Mouse (Mus musculus): ENCODE results near the gene Paip2b. TPM values are rescaled to one million over a fixed set of nuclear protein-coding genes. Genes with fewer than 3 reads are reported as not detected.
"Not testable (repeated sequence)": the region's sequence is repeated elsewhere in the genome, so short reads cannot be mapped to it uniquely, and the experiment has no call there.

The Paip2b gene
- polyA plus RNA-seq, 1 experiment from 2014 or later = 19.4 TPM

DNA sequence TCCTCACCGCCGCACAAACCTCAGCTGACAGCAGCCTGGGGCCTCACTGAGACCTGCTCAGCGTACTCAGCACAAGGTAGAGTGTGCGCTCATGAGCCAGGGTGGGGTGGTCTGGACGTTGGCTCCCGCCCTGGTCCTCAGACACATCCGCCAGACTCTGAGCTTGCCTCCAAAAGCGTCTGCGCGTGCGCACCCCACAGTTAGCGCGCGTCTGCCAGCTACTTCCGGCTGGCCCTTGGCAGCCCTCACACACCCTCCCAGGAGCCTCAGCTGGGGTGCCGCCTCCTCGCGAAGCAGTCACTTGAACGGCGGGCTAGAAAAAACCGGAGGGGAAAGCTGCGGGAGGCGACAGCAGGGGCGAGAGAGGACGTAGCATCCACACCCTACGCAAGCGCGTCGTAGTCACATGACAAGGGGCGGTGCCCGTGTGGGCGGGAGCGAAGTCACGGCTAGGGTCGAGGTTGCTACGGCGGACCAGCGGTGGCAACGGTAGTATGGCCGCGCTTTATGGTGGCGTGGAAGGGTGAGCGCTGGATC is 36.7 kb downstream of the Paip2b start, which contains the start of gene Nagk:
TSS of gene Nagk (plus strand) at position 223 of the 537 bp plus-strand sequence.
- peak; percentile 93 for DNase-seq (ENCODE audit: low spot score)
- Histone ChIP-seq H3K9me3 (no peaks in the 10 kb centered on the region), H3K4me3 (peak within 1 kb of the TSS; percentile 84), H3K27me3 (replicated peaks; ENCODE audit: low read depth, poor library complexity, severe bottlenecking) (peaks cover 7% of the 10 kb centered on the region; the same call in 1 of the 2 replicates), H3K36me3 (replicated peaks) (peaks cover 5% of the 10 kb centered on the region; the same call in 1 of the 2 replicates), H3K27ac (replicated peaks) (peak within 1 kb of the TSS; percentile 94), H3K4me1 (peaks cover 16% of the 10 kb centered on the region)
- under 1% methylated on average over 43 of the region's 43 CpGs for WGBS

DNA sequence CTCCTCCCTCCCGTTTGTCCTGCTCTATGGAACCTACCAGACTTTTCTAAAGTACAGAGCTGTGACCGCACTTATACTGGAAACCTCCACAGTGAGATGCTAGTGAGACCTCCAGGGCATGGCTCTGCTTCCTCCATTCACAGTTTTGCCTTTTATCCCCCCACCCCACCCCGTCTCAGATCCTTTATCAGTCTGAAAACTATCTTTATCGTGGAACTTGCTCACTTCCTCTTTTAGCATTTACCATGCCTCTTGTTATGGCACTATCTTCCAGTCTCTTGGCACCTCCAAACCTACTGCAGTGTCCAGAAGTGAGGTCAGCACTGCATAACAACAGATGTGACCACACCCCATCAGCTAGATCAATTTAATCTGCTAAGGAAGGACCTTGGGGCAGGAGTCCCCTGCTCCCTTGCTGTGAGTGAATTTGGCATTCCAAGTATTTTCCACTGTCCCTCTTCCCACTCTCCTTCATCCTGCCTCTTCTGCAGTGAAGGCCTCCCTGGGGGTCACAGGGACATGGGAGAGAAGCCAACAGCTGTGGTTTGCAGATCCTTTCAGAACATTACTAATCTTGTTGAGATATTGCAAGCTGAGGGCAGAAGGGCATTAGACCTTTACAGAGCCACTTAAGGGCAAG is 40.2 kb downstream of the Paip2b start:
- Histone ChIP-seq H3K4me1 (peaks cover 20% of the 10 kb centered on the region), H3K9me3 (no peaks in the 10 kb centered on the region), H3K4me3 (no peak overlapping the region), H3K36me3 (replicated peaks) (no peaks in the 10 kb centered on the region), H3K27me3 (replicated peaks; ENCODE audit: low read depth, poor library complexity, severe bottlenecking) (peaks cover 7% of the 10 kb centered on the region; the same call in 1 of the 2 replicates), H3K27ac (replicated peaks) (no peak overlapping the region)
- no peak for DNase-seq (ENCODE audit: low spot score)
- WGBS = 70% methylated on average over 4 of the region's 4 CpGs

DNA sequence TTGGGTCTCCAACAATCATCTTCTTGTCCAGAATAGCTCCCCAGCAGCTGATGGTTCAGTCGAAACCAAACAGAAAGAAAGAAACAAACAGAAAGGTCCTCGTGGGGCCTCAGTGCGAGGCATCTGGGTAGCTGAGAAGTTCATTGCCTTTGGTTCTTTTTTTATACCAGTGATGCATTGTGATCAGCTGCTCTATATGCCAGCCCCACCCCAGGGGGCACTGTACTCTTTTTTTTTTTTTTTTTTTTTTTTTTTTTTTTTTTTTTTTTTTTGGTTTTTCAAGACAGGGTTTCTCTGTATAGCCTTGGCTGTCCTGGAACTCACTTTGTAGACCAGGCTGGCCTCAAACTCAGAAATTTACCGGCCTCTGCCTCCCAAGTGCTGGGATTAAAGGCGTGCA is 41.0 kb downstream of the Paip2b start:
- H3K4me3 ChIP-seq; H3K9me3 ChIP-seq; H3K27ac ChIP-seq (replicated peaks); H3K36me3 ChIP-seq (replicated peaks); H3K27me3 ChIP-seq (replicated peaks; ENCODE audit: low read depth, poor library complexity, severe bottlenecking); DNase-seq (ENCODE audit: low spot score): not testable (repeated sequence)
- 90% methylated on average over 5 of the region's 5 CpGs for WGBS
- H3K4me1 ChIP-seq = peaks cover 16% of the 10 kb centered on the region

DNA sequence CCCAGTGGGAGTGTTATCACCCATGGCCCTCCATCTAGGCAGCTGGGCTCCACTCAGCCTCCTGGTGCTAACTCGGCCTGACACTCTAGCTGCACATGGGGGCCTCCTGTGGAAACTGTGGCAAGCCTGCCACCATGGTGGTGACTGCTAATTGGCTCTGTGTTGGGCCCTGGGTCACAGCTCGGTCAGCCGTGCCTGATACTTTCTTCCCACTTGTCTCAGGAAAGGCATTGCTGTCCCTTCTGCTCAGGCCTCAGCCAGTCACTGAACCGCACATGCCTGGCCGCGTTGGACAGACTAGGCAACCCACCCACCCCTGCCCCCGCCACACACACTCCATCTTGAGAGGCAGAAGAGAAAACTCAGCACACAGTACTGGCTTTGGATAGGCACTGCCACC is 43.0 kb downstream of the Paip2b start:
- Histone ChIP-seq H3K9me3 (no peaks in the 10 kb centered on the region), H3K27me3 (replicated peaks; ENCODE audit: low read depth, poor library complexity, severe bottlenecking) (peaks cover 7% of the 10 kb centered on the region; the same call in 1 of the 2 replicates), H3K4me1 (peaks cover 5% of the 10 kb centered on the region), H3K27ac (replicated peaks) (no peak overlapping the region; the same call in 1 of the 2 replicates), H3K36me3 (replicated peaks) (no peaks in the 10 kb centered on the region), H3K4me3 (no peak overlapping the region)
- DNase-seq (ENCODE audit: low spot score) = peak; percentile 38
- 68% methylated on average over 7 of the region's 7 CpGs for WGBS

DNA sequence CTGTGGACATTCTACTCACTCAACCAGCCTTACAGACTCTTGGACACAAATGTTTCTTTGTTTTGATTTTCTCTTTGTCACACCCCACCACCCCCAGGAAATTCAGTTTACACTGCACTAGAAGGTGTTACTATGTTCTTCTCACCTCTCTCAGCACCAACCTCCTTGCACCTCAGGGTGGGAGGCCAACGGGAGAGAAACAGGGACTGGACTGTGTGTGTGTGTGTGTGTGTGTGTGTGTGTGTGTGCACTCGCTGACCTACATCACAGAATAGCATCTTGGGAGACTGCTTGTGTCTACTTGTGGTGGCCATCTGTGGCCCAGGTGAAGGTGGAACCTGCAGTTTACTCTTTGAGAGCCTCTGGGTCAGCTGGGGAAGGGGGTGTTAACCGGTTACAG is 45.1 kb downstream of the Paip2b start:
- 79% methylated on average over 3 of the region's 3 CpGs for WGBS
- no peak for DNase-seq (ENCODE audit: low spot score)

DNA sequence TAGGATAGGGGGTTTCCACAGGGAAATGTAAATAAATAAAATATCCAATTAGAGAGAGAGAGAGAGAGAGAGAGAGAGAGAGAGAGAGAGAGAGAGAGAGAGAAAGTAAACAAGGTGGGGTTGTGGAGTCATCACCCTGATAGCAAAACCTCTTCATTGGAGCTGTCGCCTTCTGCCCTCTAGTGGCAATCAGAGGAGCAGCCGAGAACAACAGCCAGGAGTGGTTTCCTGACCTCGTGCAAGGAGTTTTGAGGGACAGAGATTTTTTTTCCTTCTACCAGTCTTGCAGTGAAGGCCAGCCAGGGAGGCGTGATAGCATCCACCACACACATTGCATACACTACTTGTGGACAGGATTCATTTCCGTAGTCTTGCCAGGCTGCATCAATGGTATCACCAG is 52.5 kb downstream of the Paip2b start:
- Histone ChIP-seq H3K27me3 (replicated peaks; ENCODE audit: low read depth, poor library complexity, severe bottlenecking) (no peaks in the 10 kb centered on the region), H3K4me3 (no peak overlapping the region), H3K36me3 (replicated peaks) (no peaks in the 10 kb centered on the region), H3K4me1 (peaks cover 18% of the 10 kb centered on the region), H3K9me3 (no peaks in the 10 kb centered on the region), H3K27ac (replicated peaks) (no peak overlapping the region)
- 3% methylated on average over 5 of the region's 5 CpGs for WGBS
- DNase-seq (ENCODE audit: low spot score) = peak; percentile 63

More for the DNA sequence above, 45.1 kb downstream of the Paip2b start:
- peaks cover 5% of the 10 kb centered on the region for H3K4me1 ChIP-seq
- H3K36me3 ChIP-seq (replicated peaks) = no peaks in the 10 kb centered on the region
- no peaks in the 10 kb centered on the region for H3K27me3 ChIP-seq (replicated peaks; ENCODE audit: low read depth, poor library complexity, severe bottlenecking)
- H3K4me3 ChIP-seq = no peak overlapping the region
- H3K27ac ChIP-seq (replicated peaks) = no peak overlapping the region
- H3K9me3 ChIP-seq = no peaks in the 10 kb centered on the region

DNA sequence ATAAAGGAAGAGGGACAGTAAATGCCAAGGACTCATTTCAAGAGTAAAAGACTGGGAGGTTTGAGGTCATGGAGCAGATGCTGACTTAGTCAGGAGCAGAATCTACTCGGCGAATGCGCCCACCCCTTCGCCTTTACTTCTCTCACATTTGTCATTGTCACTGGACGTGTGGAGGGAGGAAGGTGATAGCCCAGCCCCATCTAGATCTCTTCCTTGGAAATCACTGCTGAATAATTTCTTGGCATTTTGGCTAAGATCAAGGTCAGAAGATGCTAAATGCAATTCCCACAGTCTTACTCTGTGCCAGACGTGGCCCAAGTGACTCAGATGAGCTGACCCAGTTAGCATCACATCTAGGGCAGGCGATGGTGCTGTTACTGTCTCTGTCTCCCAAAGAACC is 53.2 kb downstream of the Paip2b start:
- no peak for DNase-seq (ENCODE audit: low spot score)
- H3K9me3 ChIP-seq = no peaks in the 10 kb centered on the region
- H3K36me3 ChIP-seq (replicated peaks) = peaks cover 4% of the 10 kb centered on the region
- H3K27me3 ChIP-seq (replicated peaks; ENCODE audit: low read depth, poor library complexity, severe bottlenecking) = no peaks in the 10 kb centered on the region
- no peak overlapping the region for H3K4me3 ChIP-seq
- H3K4me1 ChIP-seq = peaks cover 25% of the 10 kb centered on the region
- H3K27ac ChIP-seq (replicated peaks) = no peak overlapping the region
- WGBS = 86% methylated on average over 7 of the region's 7 CpGs

DNA sequence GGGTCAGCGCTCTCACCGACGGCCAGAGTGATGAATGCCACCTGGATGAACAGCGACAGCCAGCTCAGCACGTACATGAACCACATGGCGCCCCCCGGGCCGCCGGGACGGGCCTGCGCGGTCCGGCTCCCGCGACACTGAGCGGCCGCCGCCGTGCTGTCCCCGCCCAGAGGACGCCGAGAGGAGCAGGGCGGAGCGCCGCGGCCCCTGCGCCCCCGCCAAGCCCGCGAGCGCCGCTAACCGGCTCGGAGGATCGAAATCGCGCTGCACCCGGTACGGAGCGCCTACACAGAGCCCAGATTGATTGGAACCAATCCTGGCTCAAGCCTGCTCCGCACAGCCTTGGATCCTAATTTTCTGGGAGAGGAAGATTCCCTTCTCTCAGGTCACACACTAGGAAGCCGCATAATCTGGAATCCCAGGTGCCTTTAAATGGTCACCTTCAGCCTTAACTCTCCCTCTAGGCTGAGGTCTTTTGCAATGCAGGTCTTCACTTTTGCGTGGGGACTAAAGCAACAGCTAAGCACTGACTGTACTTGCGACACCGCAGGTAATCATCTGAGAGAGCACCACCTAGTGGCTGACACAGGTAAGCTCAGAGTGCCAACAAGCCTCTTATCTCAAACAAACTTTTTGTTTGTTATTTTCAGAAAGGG is 55.8 kb downstream of the Paip2b start, which contains the start of gene Tex261:
TSS of gene Tex261 (minus strand) at position 176 of the 656 bp plus-strand sequence.
- no peaks in the 10 kb centered on the region for H3K27me3 ChIP-seq (replicated peaks; ENCODE audit: low read depth, poor library complexity, severe bottlenecking)
- under 1% methylated on average over 45 of the region's 45 CpGs for WGBS
- peak; percentile 93 for DNase-seq (ENCODE audit: low spot score)
- peaks cover 30% of the 10 kb centered on the region for H3K36me3 ChIP-seq (replicated peaks)
- peak within 1 kb of the TSS; percentile 93 for H3K27ac ChIP-seq (replicated peaks)
- peak within 1 kb of the TSS; percentile 97 for H3K4me3 ChIP-seq
- H3K9me3 ChIP-seq = no peaks in the 10 kb centered on the region
- peaks cover 27% of the 10 kb centered on the region for H3K4me1 ChIP-seq

DNA sequence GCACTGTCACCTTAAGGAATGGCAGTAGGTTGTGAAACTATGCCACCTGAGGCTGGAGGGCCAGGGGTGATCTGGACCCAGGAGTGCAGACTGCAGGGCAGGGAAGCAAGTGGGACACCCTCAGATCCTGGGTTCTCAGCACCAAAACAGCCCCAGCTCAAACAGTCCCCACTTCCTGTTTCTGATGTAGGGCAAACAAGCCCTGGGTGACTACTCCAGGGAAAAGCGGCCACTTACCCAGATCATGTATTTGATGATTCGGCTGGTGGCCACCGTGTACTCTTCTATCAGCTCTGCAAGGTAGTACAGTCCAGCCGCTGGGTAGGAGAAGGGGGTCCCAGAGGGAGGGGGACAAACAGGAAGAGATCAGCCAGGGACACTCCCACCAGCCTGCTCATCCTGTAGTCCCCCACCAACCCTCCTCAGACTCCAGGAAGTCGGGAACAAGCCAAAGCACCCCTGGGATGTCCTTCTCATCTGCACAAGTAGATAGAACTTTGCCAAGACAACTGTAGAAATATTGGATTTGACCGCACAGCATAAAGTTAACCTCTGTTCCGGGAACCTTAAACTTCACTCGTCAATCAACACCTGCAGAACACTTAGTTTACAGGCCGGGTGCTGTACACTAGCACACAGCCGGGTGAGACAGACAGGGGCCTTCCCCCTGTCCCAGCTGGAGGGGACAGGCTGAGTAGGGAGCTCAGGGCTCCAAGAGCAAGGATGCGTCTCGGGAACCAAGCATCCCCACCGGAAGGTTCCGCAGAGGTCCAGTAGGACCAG is 56.6 kb downstream of the Paip2b start:
- Histone ChIP-seq H3K27me3 (replicated peaks; ENCODE audit: low read depth, poor library complexity, severe bottlenecking) (no peaks in the 10 kb centered on the region), H3K9me3 (no peaks in the 10 kb centered on the region), H3K27ac (replicated peaks) (peak overlapping the region; percentile 93), H3K4me1 (peaks cover 27% of the 10 kb centered on the region), H3K4me3 (peak overlapping the region; percentile 97), H3K36me3 (replicated peaks) (peaks cover 37% of the 10 kb centered on the region)
- peak; percentile 36 for DNase-seq (ENCODE audit: low spot score)
- 3% methylated on average over 14 of the region's 14 CpGs for WGBS

DNA sequence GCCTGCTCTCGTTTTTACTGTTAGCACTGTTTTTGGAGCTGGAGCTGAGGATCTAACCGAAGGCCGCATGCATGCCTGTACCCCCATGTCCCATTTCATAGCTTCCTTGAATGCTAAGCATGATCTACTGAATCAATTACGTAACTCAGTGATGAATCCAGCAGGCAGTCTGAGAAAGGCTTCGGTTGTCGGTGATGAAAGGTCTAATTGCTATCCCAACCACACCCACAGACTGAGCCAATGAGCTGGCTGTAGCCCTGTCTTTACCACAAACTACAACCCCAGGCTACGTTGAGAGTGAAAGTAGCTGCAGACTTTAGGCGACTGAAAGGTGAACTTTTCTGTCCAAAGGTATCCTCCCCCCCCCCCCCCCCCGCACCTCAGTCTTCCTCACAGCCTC is 57.4 kb downstream of the Paip2b start:
- Histone ChIP-seq H3K36me3 (replicated peaks) (peaks cover 46% of the 10 kb centered on the region), H3K9me3 (no peaks in the 10 kb centered on the region), H3K4me1 (peaks cover 27% of the 10 kb centered on the region), H3K27ac (replicated peaks) (no peak overlapping the region), H3K4me3 (peak overlapping the region; percentile 97), H3K27me3 (replicated peaks; ENCODE audit: low read depth, poor library complexity, severe bottlenecking) (no peaks in the 10 kb centered on the region)
- WGBS = 63% methylated on average over 9 of the region's 9 CpGs
- DNase-seq (ENCODE audit: low spot score) = no peak

DNA sequence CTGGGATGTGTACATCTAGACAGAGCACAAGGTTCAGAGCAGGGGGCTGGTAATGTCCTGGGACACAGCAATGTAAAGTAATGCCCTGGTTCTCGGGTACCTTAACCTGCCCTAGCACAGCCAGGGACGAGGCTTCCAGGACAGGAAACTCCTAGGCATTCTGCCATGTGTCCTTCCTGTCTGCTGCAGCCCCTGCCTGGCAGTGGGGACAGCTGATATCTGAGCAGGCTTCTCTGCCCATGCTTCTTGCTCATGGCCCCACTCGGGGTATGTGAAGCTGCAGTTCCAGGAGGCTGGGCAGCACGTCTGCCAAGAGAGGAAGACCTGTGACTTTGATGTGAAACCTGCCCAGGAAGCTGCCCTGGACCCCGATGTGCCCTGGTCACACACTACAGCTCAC is 63.1 kb downstream of the Paip2b start:
- no peak for DNase-seq (ENCODE audit: low spot score)
- WGBS = 83% methylated on average over 5 of the region's 5 CpGs
- Histone ChIP-seq H3K27ac (replicated peaks) (no peak overlapping the region), H3K4me3 (no peak overlapping the region), H3K4me1 (peaks cover 4% of the 10 kb centered on the region), H3K27me3 (replicated peaks; ENCODE audit: low read depth, poor library complexity, severe bottlenecking) (peaks cover 20% of the 10 kb centered on the region), H3K36me3 (replicated peaks) (peaks cover 57% of the 10 kb centered on the region), H3K9me3 (no peaks in the 10 kb centered on the region)

DNA sequence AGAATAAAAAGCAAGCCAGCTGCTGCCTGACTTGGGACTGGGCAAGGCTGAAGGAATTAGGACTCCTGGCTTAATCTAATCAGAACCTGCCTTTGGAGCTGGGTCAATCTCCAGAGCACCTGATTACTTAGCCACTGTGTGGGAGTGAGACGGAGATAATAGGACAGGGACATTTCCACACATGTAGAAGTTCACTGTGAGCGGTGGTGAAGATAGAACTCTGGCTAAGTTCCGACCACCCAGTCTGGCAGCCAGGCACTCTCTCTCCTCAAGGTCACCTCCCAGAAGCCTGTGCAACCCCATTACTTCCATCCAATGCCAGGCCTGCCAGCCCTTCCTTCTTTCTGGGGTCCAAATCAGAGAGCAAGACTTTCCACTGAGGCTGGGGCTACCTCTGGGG is 64.6 kb downstream of the Paip2b start:
- no peak overlapping the region for H3K27ac ChIP-seq (replicated peaks)
- DNase-seq (ENCODE audit: low spot score) = no peak
- H3K27me3 ChIP-seq (replicated peaks; ENCODE audit: low read depth, poor library complexity, severe bottlenecking) = peaks cover 36% of the 10 kb centered on the region
- H3K4me1 ChIP-seq = peaks cover 14% of the 10 kb centered on the region
- H3K4me3 ChIP-seq = no peak overlapping the region
- 89% methylated on average over 3 of the region's 3 CpGs for WGBS
- H3K9me3 ChIP-seq = no peaks in the 10 kb centered on the region
- H3K36me3 ChIP-seq (replicated peaks) = peaks cover 42% of the 10 kb centered on the region

Data from embryonic facial prominence, embryonic 10.5 days (tissue).